Mouse (Mus musculus): ENCODE data around the gene Usf1.

DNA sequence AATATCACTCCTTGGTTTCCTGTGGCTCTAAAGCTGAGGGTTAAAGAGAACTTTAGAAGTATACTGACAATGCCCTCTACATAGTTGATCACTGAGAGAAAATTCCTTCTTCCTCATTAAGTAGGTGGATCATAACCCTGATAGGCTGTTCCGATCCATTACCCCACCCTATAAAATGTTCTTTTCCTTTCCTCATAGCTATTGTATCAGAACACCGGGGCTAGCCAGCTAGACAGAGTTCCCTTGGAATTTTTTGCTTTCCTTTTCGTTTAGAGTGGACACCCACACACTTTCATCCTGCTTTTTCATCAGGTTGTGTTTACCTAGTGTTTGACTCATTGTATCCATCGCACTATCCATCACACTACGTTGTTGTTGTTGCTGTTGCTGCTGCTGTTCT is 13.5 kb downstream of the Usf1 start:
- TF ChIP-seq MAX (IDR thresholded peaks at IDR 0.05; ENCODE audit: low read length) (no peak), CTCF (conservative IDR thresholded peaks at IDR 0.05 in 1 of 2, IDR thresholded peaks at IDR 0.05 in 1 of 2; ENCODE audit: low read depth in 2 of 2, low read length in 2 of 2) (no peak), HCFC1 (IDR thresholded peaks at IDR 0.05; ENCODE audit: low read depth, low read length) (no peak), POLR2A (IDR thresholded peaks at IDR 0.05; ENCODE audit: low read depth, low read length) (no peak), JUND (conservative IDR thresholded peaks at IDR 0.05; ENCODE audit: low read depth, low read length) (no peak), USF2 (conservative IDR thresholded peaks at IDR 0.05; ENCODE audit: low read depth, low read length) (no peak)
